ENCODE assay signal across 13 mouse cellular contexts in the genomic region with DNA sequence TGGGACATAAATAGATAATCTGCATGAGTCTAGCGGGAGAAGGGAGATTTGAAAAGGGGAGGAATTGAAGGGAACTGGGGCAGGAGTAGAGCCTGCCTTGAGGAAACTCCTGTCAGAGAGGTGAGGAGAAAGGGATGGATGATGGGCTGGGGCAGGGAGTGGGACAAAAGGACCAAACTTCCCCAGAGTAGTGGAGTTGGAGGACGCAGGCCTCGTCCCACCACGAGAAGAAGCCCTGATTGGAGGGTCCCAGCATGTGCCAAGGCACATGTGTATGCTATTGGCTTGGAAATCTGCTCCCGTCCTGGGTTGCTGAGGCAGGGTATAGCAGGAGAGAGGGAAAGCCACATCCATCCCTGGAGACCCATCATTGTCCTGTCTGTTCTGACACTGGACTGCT. TPM values are rescaled to one million over a fixed set of nuclear protein-coding genes. Genes with fewer than 3 reads are reported as not detected.
"Had no signal": no experiment of that assay in that cellular context is flagged by ENCODE, and none has a peak within 500 bp of the region (broad histone marks: within the 10 kb centered on the region; RNA-seq: fewer than 3 reads in every experiment).

No protein-coding gene starts in this region.

- DNase-seq: retina, postnatal 1 day; right cerebral cortex, adult 18-20 months; right cerebral cortex, postnatal 14 days; right cerebral cortex, postnatal 25 days; right cerebral cortex, postnatal 4 days; spleen, adult 18-20 months; thymus, adult 18-20 months; thymus, adult 2 months; thymus, postnatal 14 days; thymus, postnatal 25 days; thymus, postnatal 36 days; thymus, postnatal 4 days had no signal

RNA-seq across cellular contexts. Expression of gene Gm30302, which starts 45.3 kb away (rescaled TPM):
- total RNA-seq: neutrophil, adult 5-6 weeks had no signal
